Mouse (Mus musculus) ovary, postnatal 14 days (tissue): ENCODE measurements around the gene Mpc1.
"Not testable (repeated sequence)": the region's sequence is repeated elsewhere in the genome, so short reads cannot be mapped to it uniquely, and the experiment has no call there.

Experiments
- DNase-seq: peaks from one replicate; pipeline ENCODE4 v3.0.0; 2022; ENCODE audit warnings: low spot score

Gene Mpc1

DNA sequence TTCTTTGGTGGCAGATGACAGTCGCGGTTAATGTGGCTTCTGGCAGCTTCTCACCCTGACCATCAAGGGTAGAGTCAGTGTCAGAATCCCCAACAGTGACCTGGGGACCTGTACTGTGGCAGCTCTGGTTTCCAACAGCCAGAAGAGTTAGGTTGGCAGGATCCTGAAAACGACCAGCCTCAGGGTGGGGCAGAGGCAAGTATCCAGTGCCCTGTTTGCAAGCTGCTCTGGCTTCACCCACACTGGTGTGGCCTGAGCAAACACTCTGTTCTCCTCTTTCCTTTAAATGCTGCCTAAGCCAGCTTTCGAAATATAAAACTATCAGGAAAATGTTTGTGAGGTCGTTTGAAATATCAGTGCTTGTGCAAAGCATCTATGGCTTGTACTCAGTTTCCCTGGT, 47.9 kb downstream of the Mpc1 start:
- DNase-seq = no peak

DNA sequence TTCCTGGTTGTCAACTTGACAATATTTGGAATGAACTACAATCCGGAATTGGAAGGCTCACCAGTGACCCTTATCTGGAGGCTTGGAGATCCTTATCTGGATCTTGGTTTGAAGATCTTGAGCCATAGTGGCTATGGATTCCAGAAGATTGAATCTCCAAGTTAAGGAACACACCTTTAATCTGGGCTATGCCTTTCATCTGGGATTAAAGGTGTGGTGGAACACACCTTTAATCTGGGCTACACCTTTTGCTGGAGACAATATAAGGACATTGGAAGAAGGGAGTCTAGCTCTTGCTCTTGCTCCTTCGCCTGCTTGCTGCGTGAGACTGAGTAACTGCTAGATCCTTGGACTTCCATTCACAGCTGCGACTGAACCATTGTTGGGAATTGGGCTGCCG, 54.5 kb downstream of the Mpc1 start, which contains the start of gene Prr18:
TSS of gene Prr18 (plus strand) at position 301 of the 400 bp plus-strand sequence.
- not testable (repeated sequence) for DNase-seq

DNA sequence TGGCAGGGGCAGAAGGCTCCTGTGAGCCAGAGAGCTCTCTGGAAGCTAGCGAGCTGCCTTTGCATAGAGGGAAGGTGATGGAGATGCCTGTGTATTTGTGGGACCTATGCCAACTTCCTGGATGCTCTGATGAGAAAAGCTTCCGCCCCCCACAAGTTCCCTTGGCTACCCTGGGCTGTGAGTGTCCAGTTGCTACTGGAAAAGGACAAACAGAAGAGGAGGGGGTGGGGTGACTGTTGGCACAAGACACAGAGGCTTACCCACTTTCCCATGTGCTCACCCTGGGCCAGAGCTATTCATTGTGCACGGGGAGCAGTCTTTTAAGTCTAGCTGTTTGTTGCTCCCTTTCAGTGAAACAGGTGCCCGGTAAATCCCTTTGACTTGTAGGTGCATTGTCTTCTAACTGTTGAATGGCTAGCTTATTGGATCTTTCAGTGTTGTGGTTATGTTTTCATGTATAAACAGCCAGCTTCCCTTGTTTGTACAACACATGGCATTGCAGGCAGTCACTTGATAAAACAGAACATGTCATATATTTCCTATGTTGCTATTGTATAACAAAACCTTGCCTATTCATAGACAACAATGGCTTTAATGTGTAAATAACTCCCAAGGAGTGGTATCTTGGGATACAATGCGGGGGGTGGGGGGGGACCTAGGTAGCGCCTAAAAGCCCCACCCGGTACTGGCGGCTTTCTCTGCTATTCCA, 57.1 kb downstream of the Mpc1 start:
- no peak for DNase-seq

DNA sequence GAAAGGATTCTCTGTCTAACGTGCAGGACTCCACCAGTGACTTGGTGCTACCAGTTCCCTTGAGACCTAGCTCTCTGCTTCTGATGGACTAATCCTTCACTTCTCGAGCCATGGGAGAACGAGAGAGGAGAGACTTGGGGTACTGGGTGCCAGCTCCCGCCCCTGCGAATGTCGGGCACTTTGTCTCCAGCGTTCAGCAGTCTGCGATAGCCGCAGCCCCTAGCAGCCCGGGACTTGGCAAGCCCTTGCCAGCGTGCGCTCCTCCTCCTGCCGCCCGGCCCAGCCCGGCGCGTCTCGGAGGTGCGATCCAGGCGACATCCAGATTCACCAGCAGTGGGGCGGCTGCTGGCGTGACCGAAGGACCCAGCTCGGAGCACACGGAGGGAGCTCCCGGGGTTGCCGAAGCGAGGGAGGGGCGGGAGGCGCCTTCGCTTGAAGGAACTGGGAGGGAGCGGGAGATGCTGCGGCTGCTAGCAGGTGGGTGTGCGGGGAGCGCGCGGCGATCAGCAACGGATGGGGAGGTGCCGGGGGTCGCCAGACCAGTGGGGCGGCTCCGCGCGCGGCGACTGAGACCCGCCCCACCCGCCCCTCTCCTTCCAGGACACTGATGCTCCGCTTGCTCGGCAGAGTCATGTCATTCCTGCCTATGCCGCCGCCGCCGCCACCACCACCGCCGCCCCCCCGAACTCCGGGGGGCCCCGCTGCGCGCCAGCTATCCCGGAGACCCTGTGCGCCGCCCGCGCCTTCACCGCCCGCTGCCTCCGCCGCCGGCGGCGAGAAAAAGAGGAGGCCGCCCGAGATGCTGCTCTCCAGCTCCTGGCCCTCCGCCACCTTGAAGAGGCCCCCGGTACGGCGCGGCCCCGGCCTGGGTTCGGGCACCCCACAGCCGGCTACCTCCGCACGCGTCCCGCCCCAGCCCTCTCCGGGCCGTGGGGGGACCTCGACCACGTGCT, 58.0 kb downstream of the Mpc1 start:
- DNase-seq = no peak

DNA sequence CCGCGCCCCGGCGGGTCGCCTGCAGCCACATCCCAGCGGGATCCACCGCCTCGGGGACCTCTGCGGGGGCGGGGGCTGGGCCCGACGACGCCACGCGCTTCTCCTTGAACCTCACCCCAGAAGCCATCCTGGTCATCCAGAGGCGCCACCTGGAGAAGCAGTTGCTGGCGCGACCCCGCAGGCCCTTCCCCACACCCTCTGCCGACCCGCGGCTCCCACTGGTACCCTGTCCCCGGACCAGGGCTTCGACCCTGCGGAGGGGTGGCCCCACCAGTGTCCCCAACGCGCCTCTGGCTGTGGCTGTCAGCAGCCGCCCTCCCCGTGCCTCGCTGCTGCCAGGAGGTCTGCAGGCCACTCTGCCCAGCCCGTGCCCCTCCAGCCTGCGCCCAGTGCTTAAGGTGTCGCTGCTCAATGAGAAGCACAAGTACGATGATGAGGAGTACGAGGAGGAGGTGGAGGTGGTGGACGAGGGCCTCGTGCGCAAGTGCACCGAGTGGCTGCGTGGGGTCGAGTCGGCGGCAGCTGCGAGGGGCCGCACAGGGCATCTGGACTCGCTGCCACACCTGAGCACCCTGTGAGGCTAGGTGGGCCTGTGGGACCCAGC, 58.8 kb downstream of the Mpc1 start:
- no peak for DNase-seq

DNA sequence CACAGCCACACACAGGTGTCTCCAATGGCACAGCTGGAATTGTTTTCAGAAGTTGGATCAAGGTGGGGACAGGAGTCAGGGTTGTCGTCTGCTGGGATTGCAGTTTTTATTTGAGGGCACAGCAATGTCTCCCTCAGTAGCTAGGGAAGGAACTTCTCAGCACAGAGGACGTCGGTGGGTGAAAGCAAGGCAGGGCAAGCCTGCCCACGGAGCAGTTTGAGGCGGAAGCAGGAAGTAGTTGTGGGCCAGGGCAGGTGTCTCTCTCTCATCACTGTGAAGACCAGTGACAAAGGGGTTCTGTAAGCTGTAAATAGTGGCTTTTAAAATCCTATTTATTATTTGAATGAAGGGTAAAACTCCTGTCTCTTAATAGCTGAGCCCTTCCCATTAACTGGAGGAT, 60.0 kb downstream of the Mpc1 start:
- no peak for DNase-seq

DNA sequence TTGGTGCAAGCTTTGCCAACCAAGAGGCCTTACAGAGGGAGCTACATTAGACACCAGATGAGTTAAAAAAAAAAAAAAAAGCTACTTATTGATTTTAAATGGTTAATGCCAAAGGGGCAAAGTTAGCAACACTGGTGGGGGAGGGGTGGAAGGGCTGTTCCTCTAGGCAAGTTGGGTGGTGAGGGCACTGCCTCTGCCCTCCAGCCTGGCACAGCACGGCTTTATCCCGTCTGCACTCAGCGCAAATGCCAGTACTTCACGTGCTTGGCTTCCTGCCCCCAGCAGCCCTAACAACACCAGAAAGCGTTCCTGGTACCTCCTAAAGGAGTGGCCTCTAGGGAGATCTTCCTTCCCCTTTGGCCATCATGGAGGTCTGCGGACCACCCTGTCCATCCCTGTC, 60.7 kb downstream of the Mpc1 start:
- no peak for DNase-seq
